Mouse (Mus musculus): ENCODE results near the gene Tex45. TPM values are rescaled to one million over a fixed set of nuclear protein-coding genes. Genes with fewer than 3 reads are reported as not detected.

Tex45 gene
- total and polyA plus RNA-seq, 3 experiments = 0.11 TPM; not detected in 2

- Histone ChIP-seq H3K27me3 (ENCODE audit: insufficient read depth, low read length) (no peaks in the 10 kb centered on the region; the same call in 1 of the 2 replicates), H3K9me3 (replicated peaks) (peaks cover 9% of the 10 kb centered on the region), H3K4me3 (ENCODE audit: low read depth, low read length) (peak overlapping the region; percentile 93; the same call in 1 of the 2 replicates), H3K4me1 (ENCODE audit: insufficient read depth, low read depth, low read length) (peaks cover 32% of the 10 kb centered on the region), H3K36me3 (replicated peaks) (peaks cover 26% of the 10 kb centered on the region)
- ATAC-seq (ENCODE audit: extremely low read depth, insufficient number of reproducible peaks, low FRiP score, poor library complexity, severe bottlenecking) (no peak), DNase-seq (ENCODE audit: low spot score) (no peak)
- no peak for TF ChIP-seq GATA2 (IDR thresholded peaks at IDR 0.05; ENCODE audit: borderline replicate concordance, low read depth, low read length)
- TF ChIP-seq TAL1 (conservative IDR thresholded peaks at IDR 0.05; ENCODE audit: low read depth, low read length) = no peak
- no peak for TF ChIP-seq GATA1 (IDR thresholded peaks at IDR 0.05; ENCODE audit: borderline replicate concordance, low read length)
- no peak for TF ChIP-seq CTCF (IDR thresholded peaks at IDR 0.05; ENCODE audit: low read depth, low read length)
- no peak for TF ChIP-seq POLR2AphosphoS5 (IDR thresholded peaks at IDR 0.05; ENCODE audit: insufficient replicate concordance, low read depth, low read length)
Observed at GRCm38 (mm10) chr8:3493845-3494208, 23.2 kb downstream of the Tex45 start.

GRCm38 (mm10) chr8:3495578-3496427, 25.1 kb downstream of the Tex45 start:
- Histone ChIP-seq H3K4me3 (ENCODE audit: low read depth, low read length) (peak overlapping the region; percentile 3; the same call in 1 of the 2 replicates), H3K9me3 (replicated peaks) (peaks cover 9% of the 10 kb centered on the region), H3K27me3 (ENCODE audit: insufficient read depth, low read length) (no peaks in the 10 kb centered on the region; the same call in 1 of the 2 replicates), H3K4me1 (ENCODE audit: insufficient read depth, low read depth, low read length) (peaks cover 42% of the 10 kb centered on the region), H3K36me3 (replicated peaks) (peaks cover 26% of the 10 kb centered on the region)
- DNase-seq (ENCODE audit: low spot score) = no peak
- no peak for ATAC-seq (ENCODE audit: extremely low read depth, insufficient number of reproducible peaks, low FRiP score, poor library complexity, severe bottlenecking)
- TF ChIP-seq GATA1 (IDR thresholded peaks at IDR 0.05; ENCODE audit: borderline replicate concordance, low read length) = no peak

GRCm38 (mm10) chr8:3496428-3496748, 25.7 kb downstream of the Tex45 start:
- ATAC-seq (ENCODE audit: extremely low read depth, insufficient number of reproducible peaks, low FRiP score, poor library complexity, severe bottlenecking) = no peak
- TF ChIP-seq GATA2 (IDR thresholded peaks at IDR 0.05; ENCODE audit: borderline replicate concordance, low read depth, low read length) (no peak), GATA1 (IDR thresholded peaks at IDR 0.05; ENCODE audit: borderline replicate concordance, low read length) (no peak), CTCF (IDR thresholded peaks at IDR 0.05; ENCODE audit: low read depth, low read length) (no peak), TAL1 (conservative IDR thresholded peaks at IDR 0.05; ENCODE audit: low read depth, low read length) (no peak), POLR2AphosphoS5 (IDR thresholded peaks at IDR 0.05; ENCODE audit: insufficient replicate concordance, low read depth, low read length) (no peak)
- Histone ChIP-seq H3K4me3 (ENCODE audit: low read depth, low read length) (no peak overlapping the region; the same call in 1 of the 2 replicates), H3K9me3 (replicated peaks) (peaks cover 9% of the 10 kb centered on the region), H3K27me3 (ENCODE audit: insufficient read depth, low read length) (no peaks in the 10 kb centered on the region), H3K4me1 (ENCODE audit: insufficient read depth, low read depth, low read length) (peaks cover 48% of the 10 kb centered on the region), H3K36me3 (replicated peaks) (peaks cover 26% of the 10 kb centered on the region)
- DNase-seq (ENCODE audit: low spot score) = no peak

- Histone ChIP-seq H3K4me3 (ENCODE audit: low read depth, low read length) (no peak overlapping the region), H3K27me3 (ENCODE audit: insufficient read depth, low read length) (no peaks in the 10 kb centered on the region), H3K9me3 (replicated peaks) (peaks cover 9% of the 10 kb centered on the region), H3K36me3 (replicated peaks) (peaks cover 33% of the 10 kb centered on the region), H3K4me1 (ENCODE audit: insufficient read depth, low read depth, low read length) (peaks cover 49% of the 10 kb centered on the region)
- DNase-seq (ENCODE audit: low spot score) = no peak
- ATAC-seq (ENCODE audit: extremely low read depth, insufficient number of reproducible peaks, low FRiP score, poor library complexity, severe bottlenecking) = no peak
- TF ChIP-seq GATA1 (IDR thresholded peaks at IDR 0.05; ENCODE audit: borderline replicate concordance, low read length) (no peak), CTCF (IDR thresholded peaks at IDR 0.05; ENCODE audit: low read depth, low read length) (no peak), TAL1 (conservative IDR thresholded peaks at IDR 0.05; ENCODE audit: low read depth, low read length) (no peak), POLR2AphosphoS5 (IDR thresholded peaks at IDR 0.05; ENCODE audit: insufficient replicate concordance, low read depth, low read length) (no peak), GATA2 (IDR thresholded peaks at IDR 0.05; ENCODE audit: borderline replicate concordance, low read depth, low read length) (no peak)
Observed at GRCm38 (mm10) chr8:3498583-3498982, 27.9 kb downstream of the Tex45 start.

GRCm38 (mm10) chr8:3499751-3500150, 29.1 kb downstream of the Tex45 start:
- Histone ChIP-seq H3K4me1 (ENCODE audit: insufficient read depth, low read depth, low read length) (peaks cover 39% of the 10 kb centered on the region), H3K36me3 (replicated peaks) (peaks cover 39% of the 10 kb centered on the region), H3K27me3 (ENCODE audit: insufficient read depth, low read length) (no peaks in the 10 kb centered on the region), H3K9me3 (replicated peaks) (peaks cover 9% of the 10 kb centered on the region), H3K4me3 (ENCODE audit: low read depth, low read length) (peak overlapping the region; percentile 84)
- no peak for TF ChIP-seq TAL1 (conservative IDR thresholded peaks at IDR 0.05; ENCODE audit: low read depth, low read length)
- TF ChIP-seq POLR2AphosphoS5 (IDR thresholded peaks at IDR 0.05; ENCODE audit: insufficient replicate concordance, low read depth, low read length) = no peak
- TF ChIP-seq CTCF (IDR thresholded peaks at IDR 0.05; ENCODE audit: low read depth, low read length) = no peak
- no peak for TF ChIP-seq GATA2 (IDR thresholded peaks at IDR 0.05; ENCODE audit: borderline replicate concordance, low read depth, low read length)
- TF ChIP-seq GATA1 (IDR thresholded peaks at IDR 0.05; ENCODE audit: borderline replicate concordance, low read length) = no peak
- DNase-seq (ENCODE audit: low spot score) (no peak), ATAC-seq (ENCODE audit: extremely low read depth, insufficient number of reproducible peaks, low FRiP score, poor library complexity, severe bottlenecking) (peak; percentile 17; the same call in 1 of the 2 replicates)

GRCm38 (mm10) chr8:3500235-3501090, 29.8 kb downstream of the Tex45 start, which contains the start of gene Mcoln1:
Gene Mcoln1, plus strand, starts transcription at chr8:3500457.
- TF ChIP-seq CTCF (IDR thresholded peaks at IDR 0.05; ENCODE audit: low read depth, low read length) (no peak), TAL1 (conservative IDR thresholded peaks at IDR 0.05; ENCODE audit: low read depth, low read length) (no peak), GATA2 (IDR thresholded peaks at IDR 0.05; ENCODE audit: borderline replicate concordance, low read depth, low read length) (no peak), POLR2AphosphoS5 (IDR thresholded peaks at IDR 0.05; ENCODE audit: insufficient replicate concordance, low read depth, low read length) (no peak), GATA1 (IDR thresholded peaks at IDR 0.05; ENCODE audit: borderline replicate concordance, low read length) (no peak)
- Histone ChIP-seq H3K9me3 (replicated peaks) (peaks cover 9% of the 10 kb centered on the region), H3K4me3 (ENCODE audit: low read depth, low read length) (peak within 1 kb of the TSS; percentile 84), H3K27me3 (ENCODE audit: insufficient read depth, low read length) (no peaks in the 10 kb centered on the region), H3K36me3 (replicated peaks) (peaks cover 39% of the 10 kb centered on the region), H3K4me1 (ENCODE audit: insufficient read depth, low read depth, low read length) (peaks cover 38% of the 10 kb centered on the region)
- ATAC-seq (ENCODE audit: extremely low read depth, insufficient number of reproducible peaks, low FRiP score, poor library complexity, severe bottlenecking) = peak; percentile 75
- DNase-seq (ENCODE audit: low spot score) = peak; percentile 93

Data from G1E (cell line).